Mouse (Mus musculus) embryonic facial prominence, embryonic 10.5 days (tissue): Measurements from ENCODE around the gene Gng11. TPM values are rescaled to one million over a fixed set of nuclear protein-coding genes. Genes with fewer than 3 reads are reported as not detected.

Source experiments
- DNase-seq: peaks from one replicate; pipeline ENCODE4 v3.0.0-alpha.2; 2017; ENCODE audit warnings: low spot score
- H3K27ac ChIP-seq: fragments of 300-500 bp; sonication (generic); replicated peaks from 2 replicates; pipeline ENCODE4 v1.5.1; 2016; ENCODE audit warnings: mild to moderate bottlenecking
- H3K27me3 ChIP-seq: fragments of 300-500 bp; sonication (generic); replicated peaks from 2 replicates; pipeline ENCODE4 v1.6.1; 2016; ENCODE audit warnings: low read depth, mild to moderate bottlenecking; ENCODE audit not compliant: poor library complexity, severe bottlenecking
- H3K36me3 ChIP-seq: fragments of 300-500 bp; sonication (generic); replicated peaks from 2 replicates; pipeline ENCODE4 v1.6.1; 2016; ENCODE audit warnings: mild to moderate bottlenecking, moderate library complexity
- H3K4me1 ChIP-seq: fragments of 300-500 bp; sonication (generic); 2 replicates; pipeline ENCODE4 v1.6.1; 2016
- H3K4me3 ChIP-seq: fragments of 300-500 bp; sonication (generic); 2 replicates; pipeline ENCODE4 v1.5.1; 2016; ENCODE audit warnings: mild to moderate bottlenecking, moderate library complexity
- H3K9me3 ChIP-seq: fragments of 300-500 bp; sonication (generic); 2 replicates; pipeline ENCODE4 v1.6.1; 2016; ENCODE audit warnings: mild to moderate bottlenecking
- WGBS: fragments of 180-500 bp; shearing (Covaris S2); methylation state at CpG from one replicate; pipeline ENCODE4 v1.1.7; 2016; 5-methylcytosine and 5-hydroxymethylcytosine counted together
- polyA plus RNA-seq: library from polyadenylated mRNA; unstranded; fragments of >200 nt; fragmentation: Nextera tagmentation; extraction: Ambion mirVana; gene quantifications from 2 replicates; pipeline ENCODE4 v1.2.1, GENCODE M21; 2016

Gene Gng11
- polyA plus RNA-seq = 34.8 and 38.9 TPM in 2 replicates

- Histone ChIP-seq H3K4me3 (peak within 1 kb of the TSS; percentile 62), H3K27ac (peak within 1 kb of the TSS; percentile 90), H3K9me3 (no peaks in the 10 kb centered on the region), H3K27me3 (no peaks in the 10 kb centered on the region; the same call in 1 of the 2 replicates), H3K36me3 (no peaks in the 10 kb centered on the region), H3K4me1 (peaks cover 7% of the 10 kb centered on the region)
- 2% methylated on average over 19 of the region's 19 CpGs for WGBS
- peak; percentile 73 for DNase-seq
Measured at GRCm38 (mm10) chr6:4003890-4004306, at the start of gene Gng11. TSS of gene Gng11 (plus strand) at chr6:4003904.

- Histone ChIP-seq H3K27me3 (no peaks in the 10 kb centered on the region), H3K9me3 (no peaks in the 10 kb centered on the region), H3K27ac (no peak overlapping the region), H3K36me3 (no peaks in the 10 kb centered on the region), H3K4me1 (no peaks in the 10 kb centered on the region), H3K4me3 (no peak overlapping the region)
- 56% methylated on average over 4 of the region's 4 CpGs for WGBS
- DNase-seq = no peak
Measured at GRCm38 (mm10) chr6:3954969-3955368, 48.7 kb upstream of the Gng11 start.

- peak; percentile 19 for DNase-seq
- Histone ChIP-seq H3K9me3 (0 out of 2 replicates have a peak, but pooled peaks cover 4% of the 10 kb centered on the region), H3K4me1 (peaks cover 6% of the 10 kb centered on the region), H3K27ac (no peak overlapping the region), H3K27me3 (peaks cover 22% of the 10 kb centered on the region), H3K4me3 (peak overlapping the region; percentile 43), H3K36me3 (no peaks in the 10 kb centered on the region)
- WGBS = 25% methylated on average over 31 of the region's 31 CpGs
Measured at GRCm38 (mm10) chr6:3967676-3968626, 35.8 kb upstream of the Gng11 start.

- WGBS = 73% methylated on average over 1 of the region's 1 CpGs
- DNase-seq = no peak
- Histone ChIP-seq H3K27ac (no peak overlapping the region), H3K36me3 (no peaks in the 10 kb centered on the region), H3K4me1 (no peaks in the 10 kb centered on the region), H3K9me3 (no peaks in the 10 kb centered on the region), H3K4me3 (no peak overlapping the region), H3K27me3 (peaks cover 8% of the 10 kb centered on the region)
Measured at GRCm38 (mm10) chr6:3973679-3974078, 30.0 kb upstream of the Gng11 start.

- no peak overlapping the region for H3K27ac ChIP-seq
- no peaks in the 10 kb centered on the region for H3K9me3 ChIP-seq
- no peaks in the 10 kb centered on the region for H3K4me1 ChIP-seq
- H3K27me3 ChIP-seq = no peaks in the 10 kb centered on the region
- WGBS = 87% methylated on average over 5 of the region's 5 CpGs
- DNase-seq = no peak
- H3K4me3 ChIP-seq = no peak overlapping the region
- no peaks in the 10 kb centered on the region for H3K36me3 ChIP-seq
Measured at GRCm38 (mm10) chr6:3982661-3983284, 20.9 kb upstream of the Gng11 start.

GRCm38 (mm10) chr6:3988750-3989149, 15.0 kb upstream of the Gng11 start, which contains the start of gene Tfpi2:
TSS of gene Tfpi2 (minus strand) at chr6:3988919.
- Histone ChIP-seq H3K4me3 (no peak within 1 kb of the TSS), H3K9me3 (no peaks in the 10 kb centered on the region), H3K27ac (no peak within 1 kb of the TSS), H3K36me3 (no peaks in the 10 kb centered on the region), H3K27me3 (no peaks in the 10 kb centered on the region), H3K4me1 (no peaks in the 10 kb centered on the region)
- no peak for DNase-seq
- WGBS = 76% methylated on average over 3 of the region's 3 CpGs

- 93% methylated on average over 6 of the region's 6 CpGs for WGBS
- H3K27me3 ChIP-seq = no peaks in the 10 kb centered on the region
- no peak within 1 kb of the TSS for H3K27ac ChIP-seq
- no peak within 1 kb of the TSS for H3K4me3 ChIP-seq
- no peaks in the 10 kb centered on the region for H3K4me1 ChIP-seq
- DNase-seq = no peak
- H3K9me3 ChIP-seq = no peaks in the 10 kb centered on the region
- no peaks in the 10 kb centered on the region for H3K36me3 ChIP-seq
Measured at GRCm38 (mm10) chr6:3993492-3993891, 10.2 kb upstream of the Gng11 start, which contains the start of gene Gngt1. TSS of gene Gngt1 (plus strand) at chr6:3993792.

GRCm38 (mm10) chr6:3998089-3998488, 5.6 kb upstream of the Gng11 start:
- no peak overlapping the region for H3K4me3 ChIP-seq
- H3K9me3 ChIP-seq = no peaks in the 10 kb centered on the region
- H3K27me3 ChIP-seq = no peaks in the 10 kb centered on the region
- WGBS = 78% methylated on average over 4 of the region's 4 CpGs
- no peak for DNase-seq
- no peak overlapping the region for H3K27ac ChIP-seq
- H3K36me3 ChIP-seq = no peaks in the 10 kb centered on the region
- no peaks in the 10 kb centered on the region for H3K4me1 ChIP-seq

GRCm38 (mm10) chr6:3999296-3999695, 4.4 kb upstream of the Gng11 start:
- DNase-seq = no peak
- H3K36me3 ChIP-seq = no peaks in the 10 kb centered on the region
- no peaks in the 10 kb centered on the region; the same call in 1 of the 2 replicates for H3K27me3 ChIP-seq
- H3K27ac ChIP-seq = no peak overlapping the region
- H3K4me3 ChIP-seq = no peak overlapping the region
- 69% methylated on average over 6 of the region's 6 CpGs for WGBS
- no peaks in the 10 kb centered on the region for H3K9me3 ChIP-seq
- peaks cover 6% of the 10 kb centered on the region for H3K4me1 ChIP-seq

GRCm38 (mm10) chr6:4000716-4001115, 3.0 kb upstream of the Gng11 start:
- Histone ChIP-seq H3K4me3 (no peak overlapping the region), H3K9me3 (no peaks in the 10 kb centered on the region), H3K36me3 (no peaks in the 10 kb centered on the region), H3K27ac (no peak overlapping the region), H3K4me1 (peaks cover 7% of the 10 kb centered on the region), H3K27me3 (no peaks in the 10 kb centered on the region; the same call in 1 of the 2 replicates)
- WGBS = 80% methylated on average over 3 of the region's 3 CpGs
- no peak for DNase-seq

GRCm38 (mm10) chr6:4003445-4003844, 259 bp upstream of the Gng11 start:
- peak overlapping the region; percentile 90 for H3K27ac ChIP-seq
- H3K27me3 ChIP-seq = no peaks in the 10 kb centered on the region; the same call in 1 of the 2 replicates
- H3K4me3 ChIP-seq = peak overlapping the region; percentile 62
- no peaks in the 10 kb centered on the region for H3K36me3 ChIP-seq
- H3K9me3 ChIP-seq = no peaks in the 10 kb centered on the region
- peaks cover 7% of the 10 kb centered on the region for H3K4me1 ChIP-seq
- WGBS = 40% methylated on average over 4 of the region's 4 CpGs
- no peak for DNase-seq

- WGBS = 80% methylated on average over 2 of the region's 2 CpGs
Measured at GRCm38 (mm10) chr6:4004808-4005207, 1.1 kb downstream of the Gng11 start.

More at GRCm38 (mm10) chr6:4004808-4005207, 1.1 kb downstream of the Gng11 start:
- H3K4me1 ChIP-seq = peaks cover 11% of the 10 kb centered on the region
- H3K36me3 ChIP-seq = no peaks in the 10 kb centered on the region
- peak overlapping the region; percentile 62 for H3K4me3 ChIP-seq
- H3K27me3 ChIP-seq = no peaks in the 10 kb centered on the region; the same call in 1 of the 2 replicates
- no peaks in the 10 kb centered on the region for H3K9me3 ChIP-seq
- no peak overlapping the region for H3K27ac ChIP-seq
- DNase-seq = no peak
